Mouse (Mus musculus) left cerebral cortex, postnatal 25 days (tissue): ENCODE measurements around the gene Srcin1. TPM values are rescaled to one million over a fixed set of nuclear protein-coding genes. Genes with fewer than 3 reads are reported as not detected.

Experiments
- DNase-seq, 2 experiments: peaks; one replicate each; pipeline ENCODE4 v3.0.0; 2022; ENCODE audit warnings: low spot score in 2 of 2, mixed read lengths in 1 of 2
- intact Hi-C: fragments of 180-260 bp; cut with DNase I; formaldehyde crosslinking; loops from one replicate; pipeline ENCODE4 v1.15.1; 2025
- total RNA-seq, 2 experiments: library from RNA; stranded (reverse); gene quantifications; 2 replicates each; pipeline ENCODE4 v1.2.3; 2021

Srcin1 gene
- total RNA-seq, 2 experiments from 2014 or later: 323 to 339 TPM

- intact Hi-C loops: no loop called here
Observed at GRCm38 (mm10) chr11:97485661-97486060, 90.3 kb downstream of the Srcin1 start.

GRCm38 (mm10) chr11:97479824-97480223, 96.2 kb downstream of the Srcin1 start:
- no peak for DNase-seq
- intact Hi-C loops: loop anchor here (5.0 kb wide), 1 partner anchor 128 kb away; the partner anchor contains the start of gene Gpr179

More at GRCm38 (mm10) chr11:97485661-97486060, 90.3 kb downstream of the Srcin1 start:
- DNase-seq: no peak

GRCm38 (mm10) chr11:97479085-97479484, 96.9 kb downstream of the Srcin1 start:
- no peak for DNase-seq
- intact Hi-C loops: loop anchor here (5.0 kb wide), 1 partner anchor 127 kb away; the partner anchor contains the start of gene Gpr179

- no peak for DNase-seq
- intact Hi-C loops: loop anchor here (5.0 kb wide), 1 partner anchor 126 kb away; the partner anchor contains the start of gene Gpr179
Observed at GRCm38 (mm10) chr11:97478345-97478744, 97.6 kb downstream of the Srcin1 start.

- DNase-seq: no peak
- intact Hi-C loops: loop anchor here (5.0 kb wide), 1 partner anchor 125 kb away; the partner anchor contains the start of gene Gpr179
Observed at GRCm38 (mm10) chr11:97477431-97477830, 98.6 kb downstream of the Srcin1 start.

- intact Hi-C loops: loop anchor here (1.0 to 5.0 kb wide), 2 partner anchors 124 to 146 kb away; partner anchors contain the start of gene Gpr179
- DNase-seq: peak; percentile 75 to 80
Observed at GRCm38 (mm10) chr11:97476334-97477095, 99.5 kb downstream of the Srcin1 start.

- intact Hi-C loops: no loop called here
- no peak for DNase-seq
Observed at GRCm38 (mm10) chr11:97471276-97471675, 104.7 kb downstream of the Srcin1 start.

GRCm38 (mm10) chr11:97469828-97470227, 106.2 kb downstream of the Srcin1 start:
- intact Hi-C loops: loop anchor here (2.0 kb wide), 2 partner anchors 37 to 61 kb away; no protein-coding TSS in a partner anchor
- no peak for DNase-seq

- peak; percentile 79 to 84 for DNase-seq
- intact Hi-C loops: loop anchor here (2.0 kb wide), 2 partner anchors 36 to 60 kb away; no protein-coding TSS in a partner anchor
Observed at GRCm38 (mm10) chr11:97468639-97469287, 107.2 kb downstream of the Srcin1 start.

- intact Hi-C loops: no loop called here
- DNase-seq: peak in 1 of 2 experiments; percentile 44
Observed at GRCm38 (mm10) chr11:97466444-97467160, 109.4 kb downstream of the Srcin1 start.

- intact Hi-C loops: no loop called here
Observed at GRCm38 (mm10) chr11:97465957-97466356, 110.0 kb downstream of the Srcin1 start.

GRCm38 (mm10) chr11:97463991-97464390, 112.0 kb downstream of the Srcin1 start:
- intact Hi-C loops: no loop called here
- DNase-seq: no peak

More at GRCm38 (mm10) chr11:97465957-97466356, 110.0 kb downstream of the Srcin1 start:
- DNase-seq: no peak

- intact Hi-C loops: no loop called here
- no peak for DNase-seq
Observed at GRCm38 (mm10) chr11:97463166-97463565, 112.8 kb downstream of the Srcin1 start.

- DNase-seq: no peak
- intact Hi-C loops: no loop called here
Observed at GRCm38 (mm10) chr11:97462538-97462937, 113.4 kb downstream of the Srcin1 start.

GRCm38 (mm10) chr11:97461307-97461820, 114.6 kb downstream of the Srcin1 start:
- no peak for DNase-seq
- intact Hi-C loops: no loop called here

Other genes starting within 250 kb of the Srcin1 start
- under 1 TPM; 0.18 to 0.43 TPM for gene Gpr179, start 224.1 kb downstream of the Srcin1 start, total RNA-seq
- 10 to 100 TPM; 87.3 to 94.1 TPM for gene Socs7, start 213.6 kb downstream of the Srcin1 start, total RNA-seq
- gene Arhgap23, start 160.7 kb downstream of the Srcin1 start, total RNA-seq: 10 to 100 TPM; 63.8 to 66.5 TPM
- gene 4933428G20Rik, start 75.8 kb downstream of the Srcin1 start, total RNA-seq: not detected
- 10 to 100 TPM; 77.4 to 92.2 TPM for gene Epop, start 53.5 kb upstream of the Srcin1 start, total RNA-seq
- gene Mllt6, start 87.2 kb upstream of the Srcin1 start, total RNA-seq: 100 to 1,000 TPM; 105 to 121 TPM
- 10 to 100 TPM; 46.5 to 48.8 TPM for gene Cisd3, start 109.6 kb upstream of the Srcin1 start, total RNA-seq
- gene Pcgf2, start 124.3 kb upstream of the Srcin1 start, total RNA-seq: 10 to 100 TPM; 30.1 to 30.3 TPM
- gene Psmb3, start 127.2 kb upstream of the Srcin1 start, total RNA-seq: 100 to 1,000 TPM; 119 to 124 TPM
- 100 to 1,000 TPM; 111 to 118 TPM for gene Pip4k2b, start 168.5 kb upstream of the Srcin1 start, total RNA-seq
- gene Cwc25, start 190.4 kb upstream of the Srcin1 start, total RNA-seq: 10 to 100 TPM; 18.7 to 20.2 TPM
- under 1 TPM; 0.62 to 0.78 TPM for gene 1700001P01Rik, start 199.7 kb upstream of the Srcin1 start, total RNA-seq
- gene Rpl23, start 206.3 kb upstream of the Srcin1 start, total RNA-seq: 100 to 1,000 TPM; 340 to 351 TPM
- 100 to 1,000 TPM; 192 to 202 TPM for gene Lasp1, start 222.8 kb upstream of the Srcin1 start, total RNA-seq